Mouse (Mus musculus) common myeloid progenitor, adult 5-6 weeks (primary cell): Measurements from ENCODE around the gene Cfc1. TPM values are rescaled to one million over a fixed set of nuclear protein-coding genes. Genes with fewer than 3 reads are reported as not detected.
A peak's percentile ranks its signal among the peaks of the same experiment; 100 is the strongest.

Experiments used
- ATAC-seq: replicated peaks from 2 replicates; pipeline ENCODE4 v1.8.0; 2016; ENCODE audit warnings: low read depth, mild to moderate bottlenecking, moderate TSS enrichment, inconsistent platforms; ENCODE audit not compliant: poor library complexity, severe bottlenecking
- total RNA-seq: library from RNA; stranded (forward); fragments of 200-1000, 187-1606 nt; gene quantifications from 2 replicates; pipeline ENCODE4 v1.2.3, GENCODE M21; 2017

Cfc1 gene
- total RNA-seq, result not detected in 2 replicates

DNA sequence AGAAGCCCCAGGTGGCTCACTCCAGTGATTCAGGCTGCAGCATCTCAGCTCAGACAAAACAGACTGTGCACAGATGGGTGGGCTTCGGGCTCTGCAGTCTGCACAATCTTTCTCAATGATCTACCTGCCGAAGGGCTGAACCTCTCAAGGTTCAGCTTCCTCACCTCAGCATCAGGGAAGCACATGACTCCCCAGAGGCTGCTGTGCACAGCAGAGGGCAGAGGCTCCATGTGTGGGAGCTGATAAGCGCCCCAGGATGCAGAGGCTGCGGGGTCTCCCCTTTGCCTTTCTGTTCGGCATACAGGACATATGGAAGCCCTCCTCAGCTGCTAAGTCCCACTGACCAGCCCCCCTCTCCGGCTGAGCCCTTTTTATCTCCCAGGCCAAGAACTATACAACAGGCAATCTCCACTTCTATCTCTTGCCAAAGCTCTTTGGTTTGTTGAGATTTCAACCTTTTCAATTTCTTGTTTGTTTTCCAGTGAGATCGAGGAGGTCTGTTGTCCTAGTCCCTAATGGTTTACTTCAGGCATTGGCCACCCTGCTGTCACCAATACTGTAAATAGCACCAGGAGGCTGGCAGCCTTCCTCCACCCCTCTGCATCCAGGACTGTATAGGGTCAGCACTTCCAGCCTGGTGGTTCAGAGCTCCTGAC, at the start of gene Cfc1:
TSS of gene Cfc1 (plus strand) at position 606 of the 656 bp plus-strand sequence.
- peak; percentile 43 for ATAC-seq

DNA sequence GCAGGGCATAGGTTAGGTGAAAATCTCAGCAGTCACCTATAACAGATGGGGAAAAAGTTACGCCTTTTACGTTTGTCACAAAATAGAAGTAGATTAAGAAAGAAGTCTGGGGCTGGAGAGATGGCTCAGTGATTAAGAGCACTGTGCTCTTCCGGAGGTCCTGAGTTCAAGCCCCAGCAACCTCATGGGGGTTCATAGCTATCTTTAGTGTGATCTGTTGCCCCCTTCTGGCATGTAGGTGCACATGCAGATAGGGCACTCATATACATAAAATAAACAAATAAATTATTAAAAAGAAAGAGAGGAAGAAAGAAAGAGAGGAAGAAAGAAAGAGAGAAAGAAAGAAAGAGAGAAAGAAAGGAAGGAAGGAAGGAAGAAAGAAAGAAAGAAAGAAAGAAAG, 48.1 kb upstream of the Cfc1 start:
- ATAC-seq, result no peak

DNA sequence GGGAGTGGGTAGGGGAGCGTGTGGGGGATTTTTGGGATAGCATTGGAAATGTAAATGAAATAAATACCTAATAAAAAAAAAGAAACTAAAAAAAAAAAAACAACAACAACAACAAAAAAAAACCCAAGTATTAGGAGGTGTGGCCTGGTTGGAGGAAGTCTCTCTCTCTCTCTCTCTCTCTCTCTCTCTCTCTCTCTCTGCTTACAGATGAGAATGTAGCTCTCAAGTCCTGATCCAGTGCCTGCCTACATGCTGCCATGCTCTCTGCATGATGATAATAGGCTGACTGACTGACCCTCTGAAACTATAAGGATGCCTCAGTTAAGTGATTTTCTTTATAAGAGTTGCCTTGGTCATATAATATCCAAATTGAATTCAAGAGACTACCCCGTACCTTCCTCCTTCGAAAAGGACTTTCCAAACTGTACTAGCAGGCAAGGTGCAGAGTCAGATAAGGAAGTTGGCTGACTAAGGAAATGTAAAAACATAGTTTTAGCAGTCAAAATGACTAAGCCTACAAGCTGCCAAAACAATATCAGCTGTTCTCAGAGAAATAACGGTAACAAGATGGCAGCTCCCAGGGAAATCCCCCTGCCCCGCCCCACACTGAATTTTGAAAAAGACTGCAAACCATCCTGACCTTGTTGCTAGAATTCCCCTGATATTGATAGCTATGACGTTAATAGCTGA, 45.5 kb upstream of the Cfc1 start:
- peak; percentile 16; the same call in 1 of the 2 replicates for ATAC-seq

DNA sequence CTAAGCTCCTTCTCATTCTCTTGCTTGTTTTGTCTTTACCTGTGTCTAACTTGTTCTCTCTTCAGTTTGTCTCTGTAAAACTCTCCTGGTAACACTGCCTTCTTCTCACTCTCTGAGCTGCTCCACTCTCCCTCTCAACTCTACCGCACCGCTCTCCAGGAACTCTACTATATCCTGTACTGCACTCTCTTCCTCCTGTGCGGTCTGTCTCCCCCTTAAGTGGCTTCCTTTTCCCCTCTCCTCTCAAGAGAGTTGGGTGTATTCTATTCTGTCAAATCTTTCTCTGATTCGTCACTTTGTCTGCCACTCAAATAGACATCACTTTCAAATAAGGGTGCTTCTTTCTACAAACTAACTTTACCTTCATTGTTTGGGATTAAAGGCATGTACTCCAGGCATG, 44.0 kb upstream of the Cfc1 start:
- no peak for ATAC-seq

DNA sequence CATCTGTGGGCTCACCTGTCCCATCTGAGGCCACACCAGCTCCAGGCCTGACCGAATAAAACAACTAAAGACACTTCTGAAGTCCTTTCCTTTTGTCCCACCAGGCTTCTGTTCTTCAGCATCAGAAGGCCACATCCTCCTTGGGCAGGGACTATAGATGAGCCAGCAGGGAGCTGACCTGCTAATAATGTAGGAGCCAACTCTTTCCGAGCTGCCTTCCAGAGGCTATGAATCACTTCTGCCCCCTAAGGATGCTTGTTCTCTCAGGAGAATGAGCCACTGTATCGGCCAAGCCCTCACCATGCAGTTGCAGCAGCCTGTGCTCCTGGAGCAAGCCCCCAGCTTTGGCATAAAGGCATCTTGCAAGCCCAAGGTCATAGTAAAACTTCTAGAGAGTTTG, 32.5 kb upstream of the Cfc1 start:
- no peak for ATAC-seq

DNA sequence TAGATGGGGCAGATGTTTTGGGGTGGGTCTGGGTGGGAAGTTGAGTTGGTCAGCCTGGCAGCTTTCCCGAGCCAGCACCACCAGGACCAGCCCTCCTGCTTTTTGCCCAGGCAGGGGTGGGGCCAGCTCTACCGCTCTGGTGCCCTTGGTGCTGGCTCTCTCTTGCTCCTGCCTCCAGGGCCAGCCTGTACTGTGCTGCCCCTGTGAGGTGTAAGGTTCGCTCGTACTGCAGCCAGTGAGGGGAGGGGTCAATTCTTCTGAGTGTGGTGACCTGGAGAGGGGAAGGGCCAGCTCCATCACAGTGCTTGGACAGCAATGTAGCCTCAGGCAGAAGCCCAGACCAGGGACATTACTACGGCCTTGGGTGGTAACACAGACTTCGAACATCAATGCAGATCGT, 30.1 kb upstream of the Cfc1 start:
- peak; percentile 2; the same call in 1 of the 2 replicates for ATAC-seq

DNA sequence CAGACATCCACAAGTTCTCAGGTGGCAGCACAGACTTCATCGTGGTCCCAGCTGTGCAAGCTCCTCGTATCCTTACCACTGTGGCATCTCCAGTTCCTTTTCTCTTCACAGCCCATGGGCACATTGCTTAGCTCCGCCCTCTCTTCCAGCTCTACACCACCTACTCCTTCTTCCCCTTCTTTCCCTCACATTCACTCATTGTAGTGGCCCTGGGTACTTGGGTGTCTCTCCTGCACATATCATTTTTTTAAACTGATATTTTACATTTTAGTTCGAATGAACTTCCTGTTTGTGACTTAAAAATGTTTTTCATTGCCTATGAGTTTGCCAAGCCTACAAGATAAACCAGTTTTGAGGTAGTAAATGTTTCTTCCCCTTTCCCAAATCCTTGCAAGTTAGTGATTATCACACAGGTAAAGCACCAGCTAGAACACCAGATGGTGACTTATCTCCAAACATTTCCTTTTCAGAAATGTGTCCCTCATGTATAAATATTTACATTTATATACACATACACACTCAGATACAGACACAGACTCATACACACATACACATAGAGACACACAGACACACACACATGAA, 29.4 kb upstream of the Cfc1 start:
- peak; percentile 51 for ATAC-seq

DNA sequence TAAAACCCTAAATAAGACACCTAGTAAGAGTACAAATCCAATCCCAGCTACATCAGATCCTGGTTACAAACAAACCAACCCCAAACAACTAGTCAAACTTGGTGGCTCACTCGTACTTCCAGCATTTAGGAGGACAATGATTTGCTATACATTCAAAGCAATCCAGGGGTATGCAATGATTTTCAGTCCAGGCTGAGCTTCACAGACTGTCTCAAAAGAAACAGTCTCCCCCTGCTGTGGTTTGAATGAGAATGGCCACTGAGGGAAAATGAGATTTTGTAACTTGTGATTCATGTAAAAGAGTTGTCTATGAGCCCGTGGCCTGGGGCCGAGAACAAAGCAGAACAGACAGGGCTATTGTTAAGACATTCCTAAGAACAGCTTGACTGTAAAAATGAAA, 27.5 kb upstream of the Cfc1 start:
- no peak for ATAC-seq

DNA sequence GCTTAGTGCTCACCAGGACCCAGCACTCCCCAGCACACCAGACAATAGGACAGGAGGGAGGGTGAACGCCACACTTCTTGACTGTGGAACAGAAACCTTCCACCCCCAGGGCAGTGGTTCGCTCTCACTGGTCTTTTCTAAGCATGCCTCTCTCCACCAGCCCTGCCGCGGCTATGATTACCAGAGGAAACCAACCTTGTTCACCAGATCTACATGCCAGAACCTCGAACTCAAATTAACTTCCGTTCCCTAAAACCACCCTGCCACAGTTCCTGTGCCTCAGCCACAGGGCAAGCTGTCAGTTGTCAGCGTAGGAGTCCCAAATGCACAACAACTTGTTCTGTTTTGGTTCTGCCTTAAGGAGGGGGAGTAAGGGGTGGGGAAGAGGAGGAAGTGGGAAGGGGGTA, 24.9 kb upstream of the Cfc1 start:
- peak; percentile 88 for ATAC-seq

DNA sequence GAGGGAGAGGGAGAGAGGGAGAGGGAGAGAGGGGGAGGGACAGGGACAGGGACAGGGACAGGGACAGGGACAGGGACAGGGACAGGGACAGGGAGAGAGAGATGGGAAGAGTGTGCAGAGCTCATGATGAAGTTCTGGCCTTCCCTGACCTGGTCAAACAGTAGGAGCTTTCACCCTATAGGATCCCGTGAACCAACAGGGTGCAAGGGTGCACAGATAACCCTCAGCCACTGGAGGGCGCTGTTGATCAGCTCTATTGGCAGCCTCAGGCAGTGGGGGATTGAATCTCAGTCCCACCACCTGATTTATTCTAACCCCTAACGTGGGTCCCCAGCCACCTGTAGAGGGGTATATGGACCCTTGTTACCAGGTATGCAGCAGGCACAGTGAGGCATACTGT, 24.4 kb upstream of the Cfc1 start:
- peak; percentile 66 for ATAC-seq

DNA sequence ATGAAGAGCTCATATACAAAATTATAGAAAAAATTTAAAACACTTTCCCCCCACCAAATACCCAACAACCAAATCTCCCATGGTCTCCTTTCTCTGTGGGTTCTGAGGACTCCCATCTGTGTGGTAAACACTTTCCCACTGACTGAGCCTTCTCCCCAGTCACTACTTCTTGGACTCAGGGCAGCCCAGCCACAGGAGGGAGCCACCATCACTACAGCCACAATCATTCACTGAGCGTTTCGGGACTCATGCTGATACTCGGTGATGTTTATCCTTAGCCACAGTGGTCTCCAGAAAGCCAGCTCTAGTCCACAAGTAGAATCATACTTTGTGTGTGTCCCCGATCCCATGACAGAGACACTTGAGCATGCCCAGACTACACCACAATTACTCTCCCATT, 22.4 kb upstream of the Cfc1 start:
- ATAC-seq, result no peak

DNA sequence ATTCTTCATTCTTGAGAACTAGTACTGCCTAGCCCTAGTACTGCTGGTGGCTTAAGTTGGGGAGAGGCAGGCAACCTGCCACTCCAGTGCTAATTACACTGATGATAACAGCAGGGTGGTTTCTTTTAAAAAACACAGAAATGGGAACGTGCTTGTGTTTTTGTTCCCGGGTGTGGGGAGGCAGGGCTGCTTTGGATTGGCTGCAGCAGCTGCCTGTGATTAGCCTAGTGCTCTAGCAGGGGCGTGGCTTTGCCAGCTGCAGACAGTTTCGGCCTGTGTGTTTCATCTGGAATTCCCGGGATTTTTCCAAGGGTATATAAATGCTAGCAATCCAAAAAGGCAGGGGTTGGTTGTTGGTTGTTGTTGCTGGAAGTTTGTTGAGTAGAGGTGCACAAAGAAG, 18.9 kb upstream of the Cfc1 start:
- no peak for ATAC-seq

DNA sequence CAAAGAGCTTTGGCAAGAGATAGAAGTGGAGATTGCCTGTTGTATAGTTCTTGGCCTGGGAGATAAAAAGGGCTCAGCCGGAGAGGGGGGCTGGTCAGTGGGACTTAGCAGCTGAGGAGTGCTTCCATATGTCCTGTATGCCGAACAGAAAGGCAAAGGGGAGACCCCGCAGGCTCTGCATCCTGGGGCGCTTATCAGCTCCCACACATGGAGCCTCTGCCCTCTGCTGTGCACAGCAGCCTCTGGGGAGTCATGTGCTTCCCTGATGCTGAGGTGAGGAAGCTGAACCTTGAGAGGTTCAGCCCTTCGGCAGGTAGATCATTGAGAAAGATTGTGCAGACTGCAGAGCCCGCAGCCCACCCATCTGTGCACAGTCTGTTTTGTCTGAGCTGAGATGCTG, 18.2 kb upstream of the Cfc1 start:
- ATAC-seq, result peak; percentile 43

DNA sequence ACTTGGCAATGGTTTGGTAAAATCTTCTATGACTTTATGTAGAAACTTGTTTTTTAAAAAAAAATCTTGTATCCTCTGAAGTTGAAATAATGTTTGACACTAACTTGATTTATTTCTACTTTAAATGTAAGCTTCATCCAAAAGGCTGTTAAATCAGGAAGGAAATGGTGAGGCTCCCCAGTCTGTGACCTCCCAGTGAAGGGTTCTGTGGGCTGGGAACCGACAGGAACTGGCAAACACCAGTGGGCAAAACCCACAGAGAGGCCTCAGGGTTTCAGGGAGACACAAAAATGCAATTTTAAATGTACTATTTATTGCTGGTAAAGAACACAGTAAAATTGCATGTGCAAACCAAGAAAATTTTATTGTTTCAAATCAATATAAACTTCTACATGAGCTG, 17.7 kb upstream of the Cfc1 start:
- peak; percentile 68 for ATAC-seq

DNA sequence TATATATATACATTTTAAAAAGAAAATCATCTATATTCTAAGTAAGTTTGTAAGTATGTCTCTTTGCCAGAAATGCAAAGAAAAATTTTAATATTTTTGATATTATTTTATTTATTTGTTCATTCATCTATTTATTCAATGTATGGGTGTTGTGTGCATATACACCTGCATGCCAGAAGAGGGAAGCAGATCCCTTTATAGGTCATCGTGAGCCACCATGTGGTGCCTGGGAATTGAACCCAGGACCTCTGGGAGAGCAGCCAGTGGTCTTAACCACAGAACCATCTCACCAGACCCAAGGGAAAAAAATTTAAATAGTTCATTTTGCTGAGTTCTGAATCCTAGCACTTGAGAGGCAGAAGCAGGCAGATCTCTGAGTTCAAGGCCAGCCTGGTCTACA, 17.2 kb upstream of the Cfc1 start:
- ATAC-seq, result no peak

DNA sequence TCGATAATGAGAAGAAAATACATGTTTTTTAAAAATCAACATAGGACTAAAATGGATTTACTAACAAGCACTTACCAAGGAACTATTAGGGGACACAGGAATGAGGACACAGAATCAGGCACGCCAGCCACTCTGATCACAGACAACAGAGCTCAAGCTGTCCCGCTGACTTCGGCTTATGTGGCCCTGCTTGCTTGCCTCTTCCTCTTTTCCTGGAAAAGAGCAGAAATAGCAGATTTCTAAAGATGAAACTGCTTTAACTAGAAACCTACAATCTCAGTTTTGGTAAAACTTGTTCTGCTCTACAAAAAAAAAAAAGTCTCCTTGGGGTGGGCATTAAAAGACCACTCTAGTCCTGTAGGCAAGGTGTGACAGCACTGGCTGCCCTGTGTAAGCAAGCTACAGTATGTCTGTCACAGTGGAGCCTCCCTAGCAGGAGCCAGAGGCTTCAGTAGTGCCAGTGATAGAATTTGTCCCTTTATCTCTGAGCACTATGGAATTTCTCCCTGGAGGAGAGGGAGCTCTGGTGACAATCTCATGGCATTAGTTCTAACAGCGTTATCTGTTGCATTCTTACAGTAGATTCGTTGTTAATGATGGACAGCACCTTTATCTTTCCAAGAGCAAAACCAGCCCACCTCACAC, 13.1 kb upstream of the Cfc1 start:
- no peak for ATAC-seq

DNA sequence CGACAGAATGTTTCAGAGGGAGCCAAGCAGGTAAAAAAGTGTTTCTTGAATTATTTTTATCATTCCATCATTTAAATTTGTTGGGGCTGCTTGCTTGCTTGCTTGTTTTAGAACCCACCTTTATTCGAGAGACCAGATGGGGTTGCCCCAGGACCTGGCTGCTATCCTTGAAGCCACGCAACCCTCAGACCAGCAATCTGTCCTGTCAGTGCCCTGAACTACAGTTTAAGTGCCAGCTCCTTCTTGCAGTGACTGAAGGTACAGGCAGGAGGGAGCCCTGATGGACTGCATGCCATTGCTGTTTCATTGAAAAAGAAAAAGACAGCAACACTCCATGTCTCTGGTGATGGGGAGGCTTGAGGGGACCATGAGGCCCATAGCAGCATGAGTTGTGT, 12.6 kb upstream of the Cfc1 start:
- no peak for ATAC-seq

DNA sequence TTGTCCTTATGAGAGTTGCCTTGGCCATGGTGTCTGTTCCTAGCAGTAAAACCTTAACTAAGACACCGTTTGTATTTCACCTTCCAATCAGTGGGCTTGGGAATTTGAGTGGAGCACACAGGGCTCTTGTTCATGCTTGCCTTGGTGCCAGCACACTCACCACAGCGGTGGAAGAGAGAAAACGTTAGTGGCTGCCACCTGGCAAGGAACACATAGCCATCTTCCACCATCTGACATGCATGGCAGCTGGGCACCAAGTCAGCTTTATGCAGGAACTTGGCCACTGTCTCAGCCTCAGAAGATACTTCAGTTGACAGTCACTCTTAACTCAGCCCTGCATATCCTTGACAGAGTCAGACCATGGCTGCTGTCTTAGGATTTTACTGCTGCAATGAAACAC, 11.8 kb upstream of the Cfc1 start:
- no peak for ATAC-seq

DNA sequence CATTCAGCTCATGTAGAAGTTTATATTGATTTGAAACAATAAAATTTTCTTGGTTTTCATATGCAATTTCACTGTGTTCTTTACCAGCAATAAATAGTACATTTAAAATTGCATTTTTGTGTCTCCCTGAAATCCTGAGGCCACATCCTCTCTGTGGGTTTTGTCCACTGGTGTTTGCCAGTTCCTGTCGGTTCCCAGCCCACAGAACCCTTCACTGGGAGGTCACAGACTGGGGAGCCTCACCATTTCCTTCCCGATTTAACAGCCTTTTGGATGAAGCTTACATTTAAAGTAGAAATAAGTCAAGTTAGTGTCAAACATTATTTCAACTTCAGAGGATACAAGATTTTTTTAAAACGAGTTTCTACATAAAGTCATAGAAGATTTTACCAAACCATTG, 874 bp upstream of the Cfc1 start:
- peak; percentile 51; the same call in 1 of the 2 replicates for ATAC-seq

DNA sequence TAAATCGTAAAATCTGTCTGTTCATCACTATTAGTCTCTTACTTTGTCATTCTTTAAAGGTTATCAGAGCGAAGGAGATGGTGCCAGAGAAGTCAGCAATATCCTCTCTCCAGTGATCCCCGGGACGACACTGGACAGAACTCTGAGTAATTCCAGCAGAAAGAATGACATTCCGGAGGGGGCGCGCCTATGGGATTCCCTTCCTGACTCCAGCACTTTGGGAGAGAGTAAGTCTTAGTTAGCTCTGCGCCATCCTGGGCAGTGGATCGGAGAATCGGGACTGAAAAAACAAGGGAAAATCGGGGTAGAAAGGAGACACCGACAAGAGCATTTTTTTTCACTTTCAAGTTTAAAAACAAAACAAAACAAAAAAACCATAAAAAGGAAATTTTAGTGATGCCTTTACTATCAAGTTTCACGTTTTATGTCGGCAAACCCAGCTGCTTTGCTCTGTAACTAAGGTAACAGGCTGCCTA, 881 bp downstream of the Cfc1 start:
- no peak for ATAC-seq
